Mouse (Mus musculus): ENCODE measurements around the gene Cachd1.

Gene Cachd1

GRCm38 (mm10) chr4:100787201-100787600, 10.7 kb downstream of the Cachd1 start:
- in situ Hi-C loops (cut with MboI, MseI): no loop called here

- in situ Hi-C loops (cut with MboI, MseI): no loop called here
Measured at GRCm38 (mm10) chr4:100790176-100790575, 13.7 kb downstream of the Cachd1 start.

- in situ Hi-C loops (cut with MboI, MseI): no loop called here
Measured at GRCm38 (mm10) chr4:100793147-100793546, 16.7 kb downstream of the Cachd1 start.

DNA sequence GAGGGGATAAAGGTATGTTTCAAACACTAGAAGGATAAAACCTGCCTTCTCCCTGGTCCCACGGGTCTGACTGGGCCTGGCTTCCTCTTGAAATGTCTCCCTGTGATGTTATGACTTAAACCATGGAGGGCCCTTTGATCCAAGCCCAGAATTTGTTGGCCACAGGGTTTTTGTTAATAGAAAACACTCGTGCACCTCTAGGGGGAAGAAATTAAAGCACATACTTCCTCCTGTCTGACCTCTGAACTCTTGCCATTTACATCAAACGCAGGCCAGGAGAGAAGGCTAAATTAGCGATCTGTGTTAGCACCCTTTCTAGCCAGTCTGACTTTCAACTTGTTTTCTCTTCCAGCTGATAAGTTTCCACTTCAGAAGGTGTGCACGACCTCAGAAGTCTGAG, 19.0 kb downstream of the Cachd1 start:
- in situ Hi-C loops (cut with MboI, MseI): no loop called here

GRCm38 (mm10) chr4:100800730-100801442, 24.4 kb downstream of the Cachd1 start:
- in situ Hi-C loops (cut with MboI, MseI): loop anchor here in 1 of 2 experiments (10.0 kb wide), 1 partner anchor 1016 kb away; no protein-coding TSS in a partner anchor

DNA sequence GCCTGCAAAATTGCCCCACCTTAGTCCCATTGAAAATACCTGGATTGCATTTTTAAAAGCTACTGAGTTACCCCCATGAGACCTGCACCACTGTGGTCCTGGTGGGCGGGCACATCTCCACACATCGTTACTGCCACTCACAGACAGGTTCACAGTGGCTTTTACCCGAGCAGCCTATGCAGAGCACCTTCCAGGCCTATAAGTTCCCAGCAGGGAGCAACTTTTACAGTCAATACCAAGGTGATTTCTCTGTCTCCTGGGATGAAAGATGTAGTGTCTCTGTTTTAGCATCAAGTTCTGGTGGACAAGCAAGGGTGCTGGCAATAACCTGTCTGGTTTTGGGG, 24.9 kb downstream of the Cachd1 start:
- in situ Hi-C loops (cut with MboI, MseI): loop anchor here in 1 of 2 experiments (10.0 kb wide), 1 partner anchor 1017 kb away; no protein-coding TSS in a partner anchor

DNA sequence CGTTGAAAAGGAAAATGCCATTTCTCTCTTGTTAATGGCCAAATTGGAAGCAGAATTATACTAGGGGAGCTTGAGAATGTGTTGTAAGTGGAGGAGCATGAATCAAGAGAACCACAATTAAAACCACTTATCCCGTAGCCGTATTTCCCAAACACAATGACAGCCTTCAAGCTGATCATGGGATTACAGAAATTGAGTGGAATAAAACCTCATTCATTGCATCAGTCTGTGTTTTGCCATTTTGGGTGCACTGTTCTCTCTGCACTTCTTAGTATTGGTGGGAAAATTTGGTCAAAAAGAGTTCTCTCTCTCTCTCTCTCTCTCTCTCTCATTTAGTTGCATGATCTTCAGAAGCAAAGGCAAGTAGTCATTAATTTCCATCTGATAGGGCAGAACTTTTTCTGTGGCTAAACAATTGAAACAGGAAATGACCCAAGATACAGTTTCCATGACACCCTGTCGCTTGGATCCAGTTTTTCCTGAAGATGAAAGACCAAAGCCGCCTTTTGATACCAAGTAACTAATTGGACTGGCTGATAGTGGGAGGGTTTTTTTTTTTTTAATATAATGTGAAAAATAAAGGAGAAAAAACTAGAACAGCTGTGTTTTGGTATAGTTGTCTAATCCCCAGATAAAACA, 34.7 kb downstream of the Cachd1 start:
- in situ Hi-C loops (cut with MboI, MseI): no loop called here

- in situ Hi-C loops (cut with MboI, MseI): no loop called here
Measured at GRCm38 (mm10) chr4:100811802-100812510, 35.5 kb downstream of the Cachd1 start.

- in situ Hi-C loops (cut with MboI, MseI): no loop called here
Measured at GRCm38 (mm10) chr4:100813767-100814461, 37.4 kb downstream of the Cachd1 start.

DNA sequence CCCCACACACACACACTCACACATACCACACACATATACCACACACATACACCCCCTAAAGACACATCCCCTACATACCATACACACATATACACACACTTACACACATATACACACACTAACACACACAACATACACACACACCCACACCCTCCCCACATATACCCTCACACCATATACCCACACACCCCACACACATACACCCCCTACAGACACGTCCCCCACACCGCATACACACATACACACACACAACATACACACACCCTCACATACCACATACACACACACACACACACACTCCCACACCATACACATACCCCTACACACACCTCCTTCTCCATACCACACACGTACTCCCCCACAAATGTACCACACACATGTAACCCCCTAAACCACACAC, 42.8 kb downstream of the Cachd1 start:
- in situ Hi-C loops (cut with MboI, MseI): no loop called here

DNA sequence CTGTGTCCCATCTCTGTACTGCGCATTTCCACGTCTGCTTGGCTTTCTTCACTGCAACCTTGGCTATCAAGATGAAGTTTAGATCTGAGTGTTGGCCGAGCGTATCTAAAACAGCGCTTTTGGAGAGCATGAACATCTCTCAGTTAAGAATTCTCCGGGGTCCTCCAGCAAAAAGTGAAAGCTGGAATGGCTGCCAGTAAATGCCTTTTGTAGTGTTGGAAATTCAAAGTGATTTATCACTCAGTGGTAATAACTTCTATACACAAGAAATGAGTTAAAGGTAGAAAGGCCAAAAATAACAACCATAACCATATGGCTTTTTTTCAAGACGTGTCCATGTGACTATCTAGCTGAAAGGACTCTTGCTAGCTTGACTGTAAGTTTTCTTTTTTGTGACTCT, 46.1 kb downstream of the Cachd1 start:
- in situ Hi-C loops (cut with MboI, MseI): no loop called here

DNA sequence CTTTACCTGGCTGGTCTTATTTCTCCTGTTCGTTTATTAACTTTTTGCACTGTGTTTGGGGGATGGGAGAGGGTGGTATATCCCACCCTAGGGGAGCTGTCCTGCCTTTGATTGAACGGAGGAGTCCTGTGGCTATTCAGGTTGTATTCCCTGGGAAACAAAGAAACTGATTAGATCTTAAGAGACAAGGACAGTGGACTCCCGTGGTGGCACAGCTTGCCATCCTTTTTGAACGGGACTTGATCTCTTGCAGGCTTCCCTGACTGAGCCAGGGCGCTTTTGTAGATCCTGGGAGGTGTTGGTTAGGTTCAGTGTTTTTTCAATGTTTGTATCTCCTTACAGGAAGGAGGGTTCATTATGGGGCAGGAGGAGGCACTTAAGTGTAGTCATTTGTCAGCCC, 50.9 kb downstream of the Cachd1 start:
- in situ Hi-C loops (cut with MboI, MseI): no loop called here

- in situ Hi-C loops (cut with MboI, MseI): no loop called here
Measured at GRCm38 (mm10) chr4:100828737-100829136, 52.3 kb downstream of the Cachd1 start.

DNA sequence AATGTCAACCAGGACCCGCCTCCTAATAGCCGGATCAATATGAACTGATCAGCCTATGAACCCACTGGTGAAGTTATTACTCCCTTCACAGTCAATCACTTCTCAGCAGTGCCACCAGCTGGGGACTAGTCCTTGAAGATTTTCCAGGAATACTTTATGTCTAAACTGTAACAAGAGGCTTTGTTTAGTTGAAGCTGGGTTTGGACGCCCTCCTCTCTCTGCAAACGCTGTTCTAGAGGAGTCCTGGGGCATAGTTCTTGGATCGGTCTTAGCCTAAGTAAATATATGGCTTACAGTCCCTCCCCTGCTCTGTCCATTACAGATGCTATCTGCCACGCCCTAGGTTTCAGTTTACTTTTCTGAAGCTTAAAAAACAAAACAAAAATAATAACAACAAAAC, 60.7 kb downstream of the Cachd1 start:
- in situ Hi-C loops (cut with MboI, MseI): no loop called here

DNA sequence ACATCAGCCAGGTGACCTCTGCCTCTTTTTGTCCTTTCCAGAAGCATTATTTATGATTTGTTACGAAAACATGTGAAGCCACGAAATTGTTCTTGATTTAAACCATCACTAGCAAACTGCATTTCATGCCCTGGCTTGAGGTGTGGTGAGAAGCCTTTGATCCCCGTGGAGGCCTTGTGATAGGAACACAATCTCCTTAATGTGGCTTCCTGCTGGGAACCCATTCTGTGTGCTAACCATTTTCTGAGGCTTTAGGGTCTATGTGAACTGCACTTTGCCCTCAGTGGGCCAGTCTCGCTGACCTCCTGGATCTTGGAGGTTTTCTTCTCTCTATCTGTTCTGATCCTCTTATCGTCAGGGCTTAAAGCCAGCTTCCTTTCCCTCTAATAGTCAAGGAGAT, 66.2 kb downstream of the Cachd1 start:
- in situ Hi-C loops (cut with MboI, MseI): no loop called here

DNA sequence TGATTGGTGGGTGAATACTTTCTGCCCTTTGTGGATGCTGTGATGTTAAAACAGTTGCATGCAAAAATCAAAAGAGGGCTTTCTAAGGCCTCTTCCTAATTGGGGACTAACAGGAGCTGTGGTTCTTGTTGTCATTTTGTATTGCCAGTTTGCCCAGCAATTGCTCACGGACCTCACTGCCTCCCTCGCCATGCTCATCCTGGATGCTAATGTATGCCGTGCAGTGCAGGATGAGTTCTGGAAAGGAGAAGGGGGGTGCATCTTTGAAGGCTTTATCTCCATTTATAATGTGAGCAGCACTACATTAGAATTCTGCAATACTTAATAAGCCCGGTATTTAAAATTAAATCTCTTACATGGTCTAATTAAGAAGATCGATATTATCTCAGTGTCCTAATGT, 66.6 kb downstream of the Cachd1 start:
- in situ Hi-C loops (cut with MboI, MseI): no loop called here

GRCm38 (mm10) chr4:100850846-100851495, 74.5 kb downstream of the Cachd1 start:
- in situ Hi-C loops (cut with MboI, MseI): loop anchor here in 1 of 2 experiments (25.0 kb wide), 1 partner anchor 486 kb away; no protein-coding TSS in a partner anchor

- in situ Hi-C loops (cut with MboI, MseI): loop anchor here in 1 of 2 experiments (25.0 kb wide), 1 partner anchor 485 kb away; no protein-coding TSS in a partner anchor
Measured at GRCm38 (mm10) chr4:100852448-100852847, 76.0 kb downstream of the Cachd1 start.

DNA sequence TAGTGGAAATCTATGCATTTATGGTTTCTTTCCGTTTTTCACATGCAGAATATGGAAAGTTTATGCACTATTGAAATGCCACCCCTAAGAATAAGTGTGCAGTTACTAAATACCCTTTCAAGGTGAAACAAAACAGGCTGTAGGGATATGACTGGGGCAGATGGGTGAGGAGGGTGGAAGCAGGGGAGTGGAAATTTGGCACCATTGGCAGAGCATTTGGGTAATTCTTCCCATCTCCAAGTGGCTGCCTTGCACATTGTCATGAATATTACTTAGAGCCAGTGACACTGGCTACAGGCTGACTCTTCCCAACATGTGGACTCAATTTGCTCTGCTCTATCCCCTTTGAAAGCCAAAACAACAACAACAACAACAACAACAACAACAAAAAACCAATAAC, 77.0 kb downstream of the Cachd1 start:
- in situ Hi-C loops (cut with MboI, MseI): loop anchor here in 1 of 2 experiments (25.0 kb wide), 1 partner anchor 484 kb away; no protein-coding TSS in a partner anchor

DNA sequence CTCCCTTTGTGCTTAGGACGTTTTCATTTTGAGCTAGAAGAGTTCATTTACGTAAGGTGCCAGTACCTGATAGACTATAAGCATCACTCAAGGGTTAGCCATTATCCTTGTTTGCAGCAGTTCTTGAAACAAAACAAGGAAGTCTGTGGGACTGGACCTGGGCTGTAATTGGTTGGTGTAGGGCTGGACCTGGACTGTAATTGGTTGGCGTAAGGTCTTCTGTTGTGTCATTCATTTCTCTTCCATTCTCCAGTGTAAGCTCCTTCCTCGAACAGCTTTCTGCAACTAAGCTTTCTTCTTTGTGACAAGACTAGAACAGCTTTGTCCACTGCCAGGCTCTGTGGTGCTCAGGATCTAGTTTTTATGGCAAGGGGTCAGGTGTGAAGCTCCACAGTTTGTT, 78.9 kb downstream of the Cachd1 start:
- in situ Hi-C loops (cut with MboI, MseI): loop anchor here in 1 of 2 experiments (25.0 kb wide), 1 partner anchor 482 kb away; no protein-coding TSS in a partner anchor

DNA sequence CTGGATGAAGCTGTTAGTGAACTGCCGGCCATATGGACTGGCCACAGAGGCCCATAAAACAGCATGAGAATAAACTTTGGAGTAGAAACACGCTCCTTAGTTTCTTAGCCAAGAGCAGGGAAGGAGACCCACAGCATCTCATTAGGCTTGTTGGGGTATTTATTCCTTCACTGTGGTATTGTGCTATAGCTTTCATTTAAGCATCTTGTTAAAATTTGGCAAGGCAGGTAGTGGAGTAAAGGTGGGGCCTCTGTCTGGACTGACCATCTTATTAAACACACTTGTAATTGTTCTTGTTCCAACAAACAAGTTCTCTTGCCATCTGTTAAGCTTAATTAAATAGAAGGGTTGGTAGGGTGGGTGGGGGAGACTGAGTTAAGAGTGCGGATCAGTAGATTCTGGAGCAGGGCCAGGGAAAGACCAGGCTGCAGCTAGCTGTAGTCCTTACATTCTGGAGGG, 81.0 kb downstream of the Cachd1 start:
- in situ Hi-C loops (cut with MboI, MseI): loop anchor here in 1 of 2 experiments (25.0 kb wide), 1 partner anchor 480 kb away; no protein-coding TSS in a partner anchor

All from T-helper 17 cell (primary cell).